Mouse (Mus musculus) layer of hippocampus, adult 2 months (tissue): ENCODE data around the gene 7530416G11Rik. TPM values are rescaled to one million over a fixed set of nuclear protein-coding genes. Genes with fewer than 3 reads are reported as not detected.
A peak's percentile ranks its signal among the peaks of the same experiment; 100 is the strongest.

Experiments used
- DNase-seq, 2 experiments: peaks; one replicate each; pipeline ENCODE4 v3.0.0; 2022; ENCODE audit warnings: low spot score in 2 of 2
- H3K27ac ChIP-seq: fragments of 200-600 bp; 2 replicates; pipeline ENCODE4 v1.8.1; 2022
- H3K4me3 ChIP-seq: fragments of 200-600 bp; 2 replicates; pipeline ENCODE4 v1.8.1; 2022; ENCODE audit warnings: mild to moderate bottlenecking
- CTCF ChIP-seq: fragments of 200-600 bp; conservative IDR thresholded peaks from 2 replicates; pipeline ENCODE4 v1.8.1; 2022; ENCODE audit warnings: antibody characterized with exemption, mild to moderate bottlenecking, moderate library complexity
- long read RNA-seq, 2 experiments: library from polyadenylated mRNA; stranded (forward); transcript quantifications; one replicate each; pipeline ENCODE4 v2.0.0; 2021; ENCODE audit warnings: borderline mapping rate in 2 of 2
- total RNA-seq, 2 experiments: library from RNA; stranded (reverse); gene quantifications; 2 replicates each; pipeline ENCODE4 v1.2.3; 2021

7530416G11Rik gene
- not detected for total RNA-seq
- long read RNA-seq, experiment 1 = 0 reads
- long read RNA-seq, experiment 2 = 0 reads

DNA sequence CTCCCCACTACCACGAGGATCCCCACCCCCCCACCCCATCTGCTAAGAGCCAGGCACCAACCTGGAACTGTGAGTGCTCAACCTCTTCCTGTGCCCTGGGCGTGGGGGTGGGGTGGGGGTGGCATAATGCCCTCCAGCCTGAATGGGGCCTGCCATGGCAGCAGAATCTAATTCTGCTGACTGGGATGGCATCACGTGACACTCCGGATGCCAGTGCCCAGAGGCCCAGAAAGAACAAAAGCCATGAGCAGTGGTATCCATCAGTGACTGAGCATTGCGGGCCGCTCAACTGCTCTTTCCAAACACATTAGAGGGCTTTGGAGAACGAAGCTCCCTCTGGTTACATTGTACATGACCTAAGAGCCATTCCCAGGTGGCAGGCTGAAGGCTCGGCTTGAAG lies at the start of gene 7530416G11Rik:
Gene 7530416G11Rik (minus strand): TSS at position 101 of the 400 bp plus-strand sequence.
- TF ChIP-seq CTCF = no peak

DNA sequence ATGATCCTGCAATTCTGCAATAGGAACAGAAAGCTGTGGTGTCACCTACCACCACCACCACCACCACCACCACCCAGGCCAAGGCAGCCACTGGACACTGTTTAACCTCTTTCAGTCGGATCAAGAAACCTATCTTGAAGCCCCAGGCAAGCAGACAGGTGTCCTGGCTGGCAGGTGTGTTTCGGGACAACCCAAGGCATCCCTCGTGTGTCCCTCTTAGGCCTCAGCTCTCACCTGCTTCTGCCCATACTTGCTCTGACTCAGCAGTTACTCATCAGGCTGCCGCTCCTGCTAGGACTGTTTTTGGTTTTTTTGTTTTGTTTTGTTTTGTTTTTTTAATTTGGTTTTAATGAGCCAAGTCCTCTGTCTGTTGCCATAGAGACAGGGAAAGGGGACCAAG lies 43.5 kb upstream of the 7530416G11Rik start:
- Histone ChIP-seq H3K4me3 (no peak overlapping the region), H3K27ac (peak overlapping the region; percentile 61)
- no peak for DNase-seq
- no peak for TF ChIP-seq CTCF

More for the DNA sequence above, at the start of gene 7530416G11Rik:
- Histone ChIP-seq H3K27ac (no peak within 1 kb of the TSS), H3K4me3 (no peak within 1 kb of the TSS)
- DNase-seq = no peak

DNA sequence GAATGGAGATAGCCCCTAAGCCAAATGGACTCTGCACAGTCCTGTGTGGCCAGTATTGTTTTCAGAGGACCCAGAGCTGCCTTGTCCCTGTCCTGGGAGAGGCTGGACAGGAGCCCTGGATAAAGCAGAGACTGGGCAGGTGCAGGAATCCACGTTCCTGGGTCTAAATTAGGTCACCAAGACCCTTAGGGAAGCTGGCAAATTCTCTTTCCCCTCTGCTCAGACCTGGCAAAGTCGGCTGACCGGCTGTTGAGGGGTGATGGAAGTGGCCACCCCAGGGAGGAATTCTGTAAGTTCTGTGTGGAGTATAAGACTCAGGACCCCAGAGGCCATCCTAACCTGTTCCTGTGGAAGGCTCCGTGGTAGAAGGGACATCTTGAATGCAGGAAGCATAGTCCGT lies 42.3 kb upstream of the 7530416G11Rik start:
- no peak for TF ChIP-seq CTCF
- no peak overlapping the region for H3K27ac ChIP-seq
- H3K4me3 ChIP-seq = no peak overlapping the region
- DNase-seq = no peak

DNA sequence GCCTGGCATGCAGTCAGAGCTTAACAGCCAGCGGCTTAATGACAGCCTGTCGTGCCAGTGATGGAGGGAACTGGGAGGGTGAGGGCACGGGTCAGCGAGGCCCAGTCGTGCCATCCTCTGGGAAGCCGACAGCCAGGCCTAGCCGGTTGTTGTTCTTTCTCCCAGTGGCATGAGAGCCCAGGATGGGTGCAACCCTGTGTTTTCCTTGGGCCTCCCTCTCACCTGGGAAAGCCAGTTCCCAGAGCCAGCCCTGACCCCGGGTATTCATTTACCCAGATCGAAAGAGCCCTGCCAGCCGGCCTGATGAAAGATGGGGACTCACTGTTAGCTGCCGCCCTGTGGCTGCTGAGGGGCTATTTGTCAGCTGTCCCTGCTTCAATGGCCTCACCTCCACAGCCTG lies 35.1 kb upstream of the 7530416G11Rik start:
- H3K4me3 ChIP-seq = no peak overlapping the region
- no peak for DNase-seq
- no peak overlapping the region for H3K27ac ChIP-seq
- TF ChIP-seq CTCF = no peak

DNA sequence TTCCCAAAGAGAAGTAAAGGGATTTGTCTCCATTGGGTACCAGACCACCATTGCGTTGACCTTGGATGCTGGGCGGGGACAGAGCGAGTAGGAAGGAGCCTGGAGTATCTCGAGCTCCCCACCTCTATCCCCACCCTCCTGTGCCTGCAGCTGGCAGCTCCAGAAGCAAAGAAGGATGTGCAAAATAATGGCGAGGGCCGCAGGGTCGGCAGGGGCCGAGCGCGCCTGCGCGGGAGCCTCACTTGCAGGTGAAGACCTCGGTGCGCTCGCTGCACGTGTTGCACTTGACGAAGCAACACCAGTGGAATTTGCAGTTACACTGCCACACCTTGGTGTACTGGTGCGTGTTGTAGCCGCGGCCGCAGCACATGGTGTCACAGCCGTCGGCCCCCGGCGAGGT lies 34.1 kb upstream of the 7530416G11Rik start:
- H3K4me3 ChIP-seq = no peak overlapping the region
- no peak overlapping the region for H3K27ac ChIP-seq
- no peak for TF ChIP-seq CTCF
- no peak for DNase-seq

DNA sequence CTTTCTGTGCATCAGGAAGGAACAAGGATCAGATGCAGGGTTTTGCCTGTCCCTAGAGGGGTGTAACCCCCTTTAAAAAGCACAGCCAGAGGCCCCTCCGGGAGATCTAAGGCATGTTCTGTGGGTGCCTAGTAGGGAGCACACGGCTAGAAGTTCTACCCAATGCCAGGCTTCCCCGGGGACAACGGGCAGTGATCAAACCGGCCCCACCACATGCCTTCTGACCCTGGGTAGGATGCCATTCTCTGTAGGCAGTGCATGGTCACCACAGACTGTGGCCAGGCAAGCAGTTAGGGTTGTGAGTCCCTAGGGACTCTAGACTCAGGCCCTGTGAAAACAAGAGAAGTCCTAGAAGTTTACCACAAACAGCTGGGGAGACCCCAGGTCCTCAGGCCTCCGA lies 31.6 kb upstream of the 7530416G11Rik start:
- Histone ChIP-seq H3K4me3 (no peak overlapping the region), H3K27ac (no peak overlapping the region)
- DNase-seq = no peak
- no peak for TF ChIP-seq CTCF

DNA sequence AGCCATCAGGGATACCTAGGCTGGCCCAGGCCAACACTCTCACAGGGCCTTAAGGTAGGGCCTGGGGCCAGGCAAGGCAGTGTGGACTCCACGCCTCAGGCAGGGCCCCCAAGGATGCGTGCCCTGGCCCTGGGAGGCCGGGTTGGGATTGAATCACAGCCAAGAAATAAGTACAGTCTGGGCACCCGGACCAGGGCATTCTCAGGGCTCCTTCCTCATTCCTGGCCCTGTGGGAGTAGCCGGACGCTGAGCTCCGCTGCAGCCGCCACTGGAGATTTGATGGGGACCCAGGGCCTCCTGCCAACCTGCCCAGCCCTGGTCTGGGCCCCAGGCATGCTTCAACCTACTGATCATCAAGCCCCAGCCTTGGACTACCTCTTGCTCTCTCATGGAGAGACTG lies 31.2 kb upstream of the 7530416G11Rik start:
- no peak overlapping the region for H3K27ac ChIP-seq
- DNase-seq = no peak
- H3K4me3 ChIP-seq = no peak overlapping the region
- TF ChIP-seq CTCF = no peak

DNA sequence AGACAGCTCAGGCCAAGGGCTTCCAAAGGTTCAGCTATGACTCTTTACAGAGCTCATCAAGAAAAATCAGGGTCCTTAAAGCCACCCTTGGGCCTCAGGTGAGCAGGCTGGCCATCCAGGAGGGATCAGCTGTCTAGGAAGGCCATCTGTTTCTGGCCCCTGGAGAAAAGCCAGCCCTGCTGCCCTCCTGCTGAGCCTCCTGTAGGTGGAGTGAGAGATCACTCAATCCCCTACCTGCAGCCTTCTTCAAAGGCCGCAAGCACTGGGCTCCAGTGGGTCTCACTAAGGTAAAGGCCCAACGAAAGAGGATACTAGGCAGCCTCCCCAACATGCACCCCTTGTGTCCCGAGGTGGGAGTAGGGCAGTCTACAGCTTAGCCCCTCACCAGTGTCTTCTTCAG lies 29.0 kb upstream of the 7530416G11Rik start:
- no peak for DNase-seq
- no peak overlapping the region for H3K4me3 ChIP-seq
- TF ChIP-seq CTCF = no peak; the same call in 1 of the 2 replicates
- H3K27ac ChIP-seq = no peak overlapping the region

DNA sequence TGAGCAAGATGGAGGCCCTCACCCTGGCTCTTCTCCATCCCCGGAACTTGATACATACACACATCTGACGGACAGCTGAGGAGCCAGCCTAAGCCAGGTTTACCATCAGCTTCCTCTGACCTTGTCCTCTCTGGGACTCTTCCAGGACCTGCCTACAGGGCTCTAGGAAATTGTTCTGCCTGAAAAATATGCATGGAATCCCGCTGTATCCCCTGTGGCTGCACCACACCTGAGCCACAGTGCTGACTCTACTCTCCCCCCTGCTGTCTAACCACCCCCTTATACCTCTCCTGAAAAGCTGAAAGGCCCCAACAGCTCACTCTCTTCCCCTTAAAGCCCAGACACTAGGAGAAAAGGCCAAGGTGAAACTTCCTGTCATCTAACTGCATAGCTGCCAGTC lies 26.9 kb upstream of the 7530416G11Rik start:
- no peak for TF ChIP-seq CTCF
- Histone ChIP-seq H3K27ac (no peak overlapping the region), H3K4me3 (no peak overlapping the region)
- DNase-seq = no peak

DNA sequence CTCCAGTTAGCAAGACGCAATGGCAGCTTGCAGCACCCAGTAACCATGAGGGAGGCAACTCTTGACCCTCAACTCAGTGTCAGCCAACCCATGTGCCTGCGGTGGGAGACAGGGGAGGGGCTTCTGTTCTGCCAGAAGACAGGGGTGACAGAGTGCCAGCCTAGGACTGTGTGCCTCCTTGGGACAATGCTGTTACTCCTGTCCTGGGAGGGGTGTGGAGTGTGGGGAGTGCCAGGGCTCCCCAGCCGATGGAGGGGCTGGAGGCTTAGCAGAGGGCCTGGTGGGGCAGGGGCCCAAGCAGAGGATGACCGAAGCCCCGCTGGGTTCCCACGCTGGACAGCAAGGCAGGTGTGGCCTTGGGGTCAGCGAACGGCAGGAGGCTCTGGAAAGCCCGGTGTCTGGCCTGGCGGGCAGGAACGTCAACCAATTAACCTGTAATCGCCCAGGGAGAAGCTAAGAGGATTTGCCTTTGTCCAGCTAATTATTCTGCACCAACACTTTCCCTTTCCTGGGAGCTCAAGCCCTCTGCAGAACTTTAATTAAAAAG lies 21.4 kb upstream of the 7530416G11Rik start:
- no peak for TF ChIP-seq CTCF
- no peak for DNase-seq
- Histone ChIP-seq H3K4me3 (no peak overlapping the region), H3K27ac (no peak overlapping the region)

DNA sequence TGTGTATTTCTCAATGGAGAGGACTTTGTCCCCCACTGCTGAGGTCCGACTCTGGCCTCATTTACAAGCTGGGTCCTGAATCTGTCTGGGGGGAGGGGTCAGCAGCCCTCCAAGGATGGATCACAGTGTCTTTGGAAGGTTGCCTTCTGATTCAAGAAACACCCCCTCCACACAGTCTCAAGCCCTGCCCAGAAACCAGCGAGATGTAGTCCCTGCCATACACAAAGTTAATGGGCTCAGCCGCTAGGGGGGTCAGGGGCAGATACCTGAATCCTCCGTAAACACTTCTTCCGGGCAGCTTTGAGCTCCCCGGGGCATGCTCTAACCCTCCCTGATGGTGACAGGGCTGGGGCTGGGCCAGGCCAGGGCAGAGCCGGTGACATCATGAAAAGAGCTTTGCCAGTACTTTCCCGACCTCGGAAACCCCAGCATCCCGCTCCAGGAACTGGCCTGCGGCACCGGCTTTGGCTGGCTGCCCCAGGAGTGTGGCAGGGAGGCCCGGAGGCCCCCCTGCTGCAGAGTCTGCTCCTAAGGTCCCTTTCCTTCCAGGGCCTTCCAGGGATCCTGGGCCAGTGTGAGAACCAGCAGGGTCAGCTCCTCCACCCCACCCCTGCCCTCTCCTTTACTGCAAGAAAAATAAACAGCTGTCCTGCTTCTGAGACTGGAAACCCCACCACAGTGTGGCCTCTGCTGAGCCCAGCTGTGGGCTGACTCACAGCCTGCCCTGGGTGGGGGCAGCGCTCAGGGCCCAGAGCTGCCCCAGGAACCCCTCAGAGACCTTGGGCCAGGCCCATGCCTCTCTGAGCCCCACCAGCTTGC lies 20.4 kb upstream of the 7530416G11Rik start:
- peak; percentile 53 for TF ChIP-seq CTCF
- no peak for DNase-seq
- Histone ChIP-seq H3K27ac (no peak overlapping the region), H3K4me3 (no peak overlapping the region; the same call in 1 of the 2 replicates)

DNA sequence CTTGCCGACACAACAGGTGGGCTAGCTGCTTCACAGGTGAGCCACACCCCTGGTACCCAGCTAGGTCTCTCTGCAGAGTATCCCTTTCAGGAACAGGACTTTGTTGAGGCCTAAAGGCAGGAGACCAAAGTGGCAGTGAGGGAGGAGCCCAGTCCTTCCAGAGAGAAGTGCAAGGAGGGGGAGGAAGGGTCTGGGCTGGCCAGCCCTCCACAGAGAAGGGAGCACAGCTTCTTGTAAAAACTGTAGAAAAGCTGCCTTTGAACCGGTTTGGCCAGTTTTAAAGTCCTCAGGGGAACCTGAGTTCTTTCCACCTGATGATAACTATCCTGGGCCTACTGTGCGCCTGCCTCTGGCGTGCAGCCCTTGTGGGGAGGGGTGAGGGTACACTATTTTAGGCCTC lies 16.4 kb upstream of the 7530416G11Rik start:
- no peak for TF ChIP-seq CTCF

DNA sequence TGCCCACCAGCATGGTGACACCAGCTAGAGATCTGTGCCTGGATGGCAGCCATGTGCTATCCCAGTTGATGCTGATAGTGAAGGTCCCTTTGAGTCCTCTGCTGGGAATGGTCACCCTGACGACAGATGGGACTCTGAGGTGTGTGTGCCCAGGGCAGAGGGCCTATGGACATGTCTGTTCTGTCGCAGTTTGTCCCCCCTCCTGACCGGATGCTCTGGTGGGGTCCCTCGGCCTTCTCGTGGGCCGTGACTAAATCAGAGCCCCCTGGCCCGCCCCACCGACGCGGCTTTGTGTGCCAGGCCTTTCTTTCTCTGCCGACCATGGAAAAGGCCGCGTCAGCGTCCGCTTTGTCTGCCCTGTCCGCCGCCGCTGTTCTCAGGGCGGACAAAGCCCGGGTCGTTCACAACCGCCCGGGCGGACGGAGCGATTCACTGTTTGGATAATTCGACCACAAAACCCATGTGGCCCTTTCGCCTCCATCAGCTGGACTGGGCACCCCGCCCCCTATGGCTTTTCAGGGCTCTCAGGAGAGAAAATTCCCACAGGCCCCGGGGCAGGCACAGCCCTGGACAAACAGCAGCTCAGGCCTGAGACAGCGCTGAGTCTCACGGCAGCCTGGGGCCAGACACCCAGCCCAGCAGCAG lies 4.5 kb upstream of the 7530416G11Rik start:
- TF ChIP-seq CTCF = no peak
- Histone ChIP-seq H3K4me3 (no peak overlapping the region), H3K27ac (no peak overlapping the region)
- DNase-seq = no peak

More for the DNA sequence above, 16.4 kb upstream of the 7530416G11Rik start:
- Histone ChIP-seq H3K4me3 (no peak overlapping the region), H3K27ac (no peak overlapping the region)
- DNase-seq = no peak
